Mouse (Mus musculus): ENCODE results near the gene Magoh. TPM values are rescaled to one million over a fixed set of nuclear protein-coding genes. Genes with fewer than 3 reads are reported as not detected.

Gene Magoh
- total RNA-seq (2014; rRNA removed) = 49.8 and 64.5 TPM in 2 replicates
- polyA plus RNA-seq (2015; fragmentation: Nextera tagmentation; extraction: Ambion mirVana) = 138 and 180 TPM in 2 replicates

GRCm38 (mm10) chr4:107879254-107880050 is at the start of gene Magoh:
Gene Magoh, plus strand, starts transcription at chr4:107879755.
- 4% methylated on average over 48 of the region's 48 CpGs for WGBS
- Histone ChIP-seq H3K4me2 (ENCODE audit: low read depth) (peak within 1 kb of the TSS; percentile 65), H3K27me3 (ENCODE audit: insufficient read depth, low read length) (no peaks in the 10 kb centered on the region), H3K9me3 (ENCODE audit: low read length) (no peaks in the 10 kb centered on the region), H3K36me3 (ENCODE audit: insufficient read depth) (peaks cover 34% of the 10 kb centered on the region), H3K9ac (peak within 1 kb of the TSS; percentile 70), H3K27ac (ENCODE audit: low read depth, low read length) (peak within 1 kb of the TSS; percentile 60), H3K4me1 (ENCODE audit: insufficient read depth) (peaks cover 4% of the 10 kb centered on the region; the same call in 1 of the 2 replicates), H3K4me3 (ENCODE audit: low read depth, low read length) (peak within 1 kb of the TSS; percentile 80)
- TF ChIP-seq CTCF (IDR thresholded peaks at IDR 0.05; ENCODE audit: low read depth) = no peak
- DNase-seq (peak; percentile 97), ATAC-seq (peak; percentile 97)

DNA sequence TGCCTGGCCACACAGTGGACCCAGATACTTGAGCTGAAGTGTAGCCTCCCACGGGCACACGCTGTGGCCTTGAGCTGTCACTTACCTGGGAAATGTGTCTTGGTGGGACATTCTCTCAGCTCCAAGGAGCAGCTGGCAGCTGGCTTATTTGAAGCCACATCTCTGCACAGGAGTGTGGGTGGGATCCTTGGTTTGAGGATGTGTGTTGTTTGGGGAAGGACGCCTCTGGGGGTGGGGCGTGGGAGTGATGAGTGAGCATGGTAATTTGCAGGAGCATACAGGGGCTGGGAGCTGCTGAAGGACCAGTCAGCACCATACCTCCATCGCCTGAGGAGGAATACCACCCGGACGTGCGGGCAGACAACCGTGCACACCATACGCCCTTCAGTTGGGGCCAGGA is 49.4 kb upstream of the Magoh start:
- H3K9ac ChIP-seq = no peak overlapping the region
- no peak for DNase-seq
- WGBS = 43% methylated on average over 10 of the region's 10 CpGs
- no peak overlapping the region for H3K4me3 ChIP-seq (ENCODE audit: low read depth, low read length)
- H3K36me3 ChIP-seq (ENCODE audit: insufficient read depth) = peaks cover 7% of the 10 kb centered on the region; the same call in 1 of the 2 replicates
- H3K4me2 ChIP-seq (ENCODE audit: low read depth) = no peak overlapping the region
- H3K9me3 ChIP-seq (ENCODE audit: low read length) = no peaks in the 10 kb centered on the region
- no peak for ATAC-seq
- H3K27ac ChIP-seq (ENCODE audit: low read depth, low read length) = peak overlapping the region; percentile 84
- TF ChIP-seq CTCF (IDR thresholded peaks at IDR 0.05; ENCODE audit: low read depth) = no peak
- H3K27me3 ChIP-seq (ENCODE audit: insufficient read depth, low read length) = no peaks in the 10 kb centered on the region
- peaks cover 71% of the 10 kb centered on the region for H3K4me1 ChIP-seq (ENCODE audit: insufficient read depth)

GRCm38 (mm10) chr4:107830821-107831221 is 48.7 kb upstream of the Magoh start:
- no peak for DNase-seq
- peak overlapping the region; percentile 64 for H3K27ac ChIP-seq (ENCODE audit: low read depth, low read length)
- H3K4me1 ChIP-seq (ENCODE audit: insufficient read depth) = peaks cover 77% of the 10 kb centered on the region
- H3K9ac ChIP-seq = peak overlapping the region; percentile 14; the same call in 1 of the 2 replicates
- H3K4me2 ChIP-seq (ENCODE audit: low read depth) = no peak overlapping the region
- no peaks in the 10 kb centered on the region for H3K9me3 ChIP-seq (ENCODE audit: low read length)
- ATAC-seq = peak; percentile 21
- no peaks in the 10 kb centered on the region for H3K27me3 ChIP-seq (ENCODE audit: insufficient read depth, low read length)
- no peak overlapping the region for H3K4me3 ChIP-seq (ENCODE audit: low read depth, low read length)
- H3K36me3 ChIP-seq (ENCODE audit: insufficient read depth) = 0 out of 2 replicates have a peak, but pooled peaks cover 2% of the 10 kb centered on the region
- no peak for TF ChIP-seq CTCF (IDR thresholded peaks at IDR 0.05; ENCODE audit: low read depth)
- WGBS = 22% methylated on average over 7 of the region's 7 CpGs

GRCm38 (mm10) chr4:107831678-107832077 is 47.9 kb upstream of the Magoh start:
- Histone ChIP-seq H3K27ac (ENCODE audit: low read depth, low read length) (peak overlapping the region; percentile 64), H3K9me3 (ENCODE audit: low read length) (no peaks in the 10 kb centered on the region), H3K27me3 (ENCODE audit: insufficient read depth, low read length) (no peaks in the 10 kb centered on the region), H3K4me1 (ENCODE audit: insufficient read depth) (peaks cover 86% of the 10 kb centered on the region), H3K4me3 (ENCODE audit: low read depth, low read length) (no peak overlapping the region), H3K4me2 (ENCODE audit: low read depth) (no peak overlapping the region), H3K36me3 (ENCODE audit: insufficient read depth) (0 out of 2 replicates have a peak, but pooled peaks cover 2% of the 10 kb centered on the region), H3K9ac (no peak overlapping the region)
- WGBS = 85% methylated on average over 6 of the region's 6 CpGs
- TF ChIP-seq CTCF (IDR thresholded peaks at IDR 0.05; ENCODE audit: low read depth) = no peak
- DNase-seq = no peak
- ATAC-seq = no peak

- peaks cover 11% of the 10 kb centered on the region for H3K36me3 ChIP-seq (ENCODE audit: insufficient read depth)
- 63% methylated on average over 5 of the region's 5 CpGs for WGBS
- H3K9me3 ChIP-seq (ENCODE audit: low read length) = no peaks in the 10 kb centered on the region
- no peak overlapping the region for H3K9ac ChIP-seq
- no peak overlapping the region for H3K27ac ChIP-seq (ENCODE audit: low read depth, low read length)
- no peak for ATAC-seq
- H3K4me3 ChIP-seq (ENCODE audit: low read depth, low read length) = no peak overlapping the region
- H3K27me3 ChIP-seq (ENCODE audit: insufficient read depth, low read length) = no peaks in the 10 kb centered on the region
- no peak for DNase-seq
- TF ChIP-seq CTCF (IDR thresholded peaks at IDR 0.05; ENCODE audit: low read depth) = no peak
- H3K4me2 ChIP-seq (ENCODE audit: low read depth) = no peak overlapping the region
- peaks cover 80% of the 10 kb centered on the region for H3K4me1 ChIP-seq (ENCODE audit: insufficient read depth)
Observed at GRCm38 (mm10) chr4:107833525-107833924, 46.0 kb upstream of the Magoh start.

- H3K9ac ChIP-seq = peak overlapping the region; percentile 49
- H3K4me3 ChIP-seq (ENCODE audit: low read depth, low read length) = no peak overlapping the region
- peak; percentile 41; the same call in 1 of the 2 replicates for TF ChIP-seq CTCF (IDR thresholded peaks at IDR 0.05; ENCODE audit: low read depth)
- H3K4me1 ChIP-seq (ENCODE audit: insufficient read depth) = peaks cover 68% of the 10 kb centered on the region
- 36% methylated on average over 22 of the region's 22 CpGs for WGBS
- DNase-seq = peak; percentile 77
- peaks cover 11% of the 10 kb centered on the region for H3K36me3 ChIP-seq (ENCODE audit: insufficient read depth)
- no peak overlapping the region for H3K4me2 ChIP-seq (ENCODE audit: low read depth)
- peak overlapping the region; percentile 86 for H3K27ac ChIP-seq (ENCODE audit: low read depth, low read length)
- peak; percentile 68 for ATAC-seq
- H3K9me3 ChIP-seq (ENCODE audit: low read length) = no peaks in the 10 kb centered on the region
- H3K27me3 ChIP-seq (ENCODE audit: insufficient read depth, low read length) = no peaks in the 10 kb centered on the region
Observed at GRCm38 (mm10) chr4:107834643-107835314, 44.8 kb upstream of the Magoh start.
